Mouse (Mus musculus): ENCODE data around the gene Ccnt1. TPM values are rescaled to one million over a fixed set of nuclear protein-coding genes. Genes with fewer than 3 reads are reported as not detected.
"Not testable (repeated sequence)": the region's sequence is repeated elsewhere in the genome, so short reads cannot be mapped to it uniquely, and the experiment has no call there.

Gene Ccnt1
- polyA plus RNA-seq, 1 experiment from 2014 or later: 50.8 TPM

DNA sequence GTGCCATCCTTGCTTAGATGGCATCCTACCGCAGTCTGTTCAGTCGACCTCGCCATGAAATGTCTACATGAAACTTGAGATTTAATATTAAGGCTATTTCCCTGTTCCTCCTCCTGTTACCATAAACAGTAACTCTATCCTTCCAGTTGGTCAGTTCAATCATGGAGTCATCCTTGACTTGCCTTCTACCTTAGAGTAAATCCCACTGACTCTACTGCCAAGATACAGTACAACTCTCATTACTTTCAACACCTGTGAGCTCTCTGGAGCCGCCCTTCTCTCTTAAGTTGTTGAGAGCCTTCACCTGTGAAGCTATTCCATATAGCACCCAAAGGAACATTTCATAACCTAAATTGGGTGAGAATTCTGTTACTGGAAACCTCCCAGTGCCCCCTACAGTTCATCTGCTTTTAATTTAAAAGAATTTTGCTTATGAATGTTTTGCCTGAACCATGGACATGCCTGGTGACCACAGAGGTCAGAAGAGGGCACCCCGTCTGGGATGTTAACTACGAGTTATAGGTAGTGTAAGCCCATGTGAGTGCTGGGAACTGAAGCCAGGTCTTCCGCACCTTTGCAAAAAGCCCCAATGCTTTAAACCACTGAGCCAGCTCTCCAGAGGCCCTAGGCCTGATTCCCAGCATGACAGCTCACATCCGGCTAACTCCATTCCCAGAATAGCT lies 33.8 kb downstream of the Ccnt1 start:
- Histone ChIP-seq H3K27ac (no peak overlapping the region), H3K9ac (no peak overlapping the region), H3K4me2 (no peak overlapping the region), H3K9me3 (no peaks in the 10 kb centered on the region), H3K4me3 (no peak overlapping the region), H3K36me3 (peaks cover 19% of the 10 kb centered on the region), H3K27me3 (no peaks in the 10 kb centered on the region), H3K4me1 (peaks cover 10% of the 10 kb centered on the region)
- 76% methylated on average over 8 of the region's 8 CpGs for WGBS
- no peak for ATAC-seq (ENCODE audit: insufficient number of reproducible peaks, low FRiP score, low TSS enrichment, low read depth)

DNA sequence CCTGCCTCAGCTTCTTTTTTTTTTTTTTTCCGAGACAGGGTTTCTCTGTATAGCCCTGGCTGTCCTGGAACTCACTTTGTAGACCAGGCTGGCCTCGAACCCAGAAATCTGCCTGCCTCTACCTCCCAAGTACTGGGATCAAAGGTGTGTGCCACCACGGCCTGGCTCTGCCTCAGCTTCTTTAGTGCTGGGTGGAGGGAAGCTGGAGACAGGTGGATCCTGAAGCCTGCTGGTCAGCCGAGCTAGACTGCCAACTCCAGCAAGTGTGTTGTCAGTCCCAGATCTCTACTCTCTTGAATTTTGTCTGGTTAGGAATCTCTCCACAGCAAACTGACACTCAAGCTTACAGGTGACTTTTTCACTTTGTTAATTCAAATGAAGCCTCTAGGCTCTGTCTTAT lies 34.8 kb downstream of the Ccnt1 start:
- H3K27ac ChIP-seq: no peak overlapping the region
- peaks cover 26% of the 10 kb centered on the region for H3K36me3 ChIP-seq
- 87% methylated on average over 4 of the region's 4 CpGs for WGBS
- H3K9ac ChIP-seq: no peak overlapping the region
- no peak overlapping the region for H3K4me2 ChIP-seq
- ATAC-seq (ENCODE audit: insufficient number of reproducible peaks, low FRiP score, low TSS enrichment, low read depth): no peak
- H3K27me3 ChIP-seq: no peaks in the 10 kb centered on the region
- peaks cover 10% of the 10 kb centered on the region for H3K4me1 ChIP-seq
- no peaks in the 10 kb centered on the region for H3K9me3 ChIP-seq
- no peak overlapping the region for H3K4me3 ChIP-seq

DNA sequence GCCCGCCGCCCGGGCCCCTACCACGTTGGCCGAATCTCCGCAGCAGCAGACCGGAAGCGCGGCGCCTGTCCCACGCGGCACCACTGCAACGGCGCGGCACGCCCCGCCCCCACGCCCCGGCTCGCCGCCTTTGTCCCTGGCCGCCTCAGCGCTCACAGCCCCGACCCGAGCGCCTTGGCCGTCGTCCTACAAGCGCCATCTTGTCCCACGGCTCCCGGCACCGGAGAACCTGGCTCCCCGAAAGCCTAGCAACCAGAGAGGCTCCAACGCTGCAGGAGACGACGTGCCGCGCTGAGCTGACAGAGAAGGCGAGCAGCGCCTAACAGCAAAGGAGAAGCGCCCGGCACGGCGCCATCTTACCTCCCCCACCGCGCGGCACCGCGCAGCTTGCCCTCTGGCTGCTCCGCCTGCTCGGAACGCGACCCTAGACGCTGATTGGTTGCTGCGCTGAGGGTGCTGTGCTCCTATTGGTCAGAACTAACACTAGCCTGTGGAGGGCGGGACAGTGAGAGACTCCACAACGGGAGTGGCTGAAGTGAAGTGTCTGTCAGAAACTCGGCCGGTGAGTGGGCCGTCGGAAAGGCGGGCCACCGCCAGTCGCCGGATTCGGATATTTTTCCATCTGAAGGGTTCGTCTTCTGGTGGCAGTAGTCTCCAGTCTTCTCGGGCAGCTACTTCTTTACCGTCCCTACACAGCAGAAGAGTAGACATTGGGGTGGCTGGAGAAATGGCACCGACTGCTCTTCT lies 36.7 kb downstream of the Ccnt1 start, which contains the start of gene Kansl2:
TSS of gene Kansl2 (minus strand) at position 384 of the 747 bp plus-strand sequence.
- H3K4me3 ChIP-seq: peak within 1 kb of the TSS; percentile 92
- peak within 1 kb of the TSS; percentile 100 for H3K27ac ChIP-seq
- H3K9ac ChIP-seq: peak within 1 kb of the TSS; percentile 81
- no peaks in the 10 kb centered on the region for H3K9me3 ChIP-seq
- H3K4me2 ChIP-seq: peak within 1 kb of the TSS; percentile 68
- WGBS: under 1% methylated on average over 70 of the region's 70 CpGs
- peaks cover 30% of the 10 kb centered on the region for H3K36me3 ChIP-seq
- H3K27me3 ChIP-seq: no peaks in the 10 kb centered on the region
- peaks cover 10% of the 10 kb centered on the region for H3K4me1 ChIP-seq
- ATAC-seq (ENCODE audit: insufficient number of reproducible peaks, low FRiP score, low TSS enrichment, low read depth): peak; percentile 100

DNA sequence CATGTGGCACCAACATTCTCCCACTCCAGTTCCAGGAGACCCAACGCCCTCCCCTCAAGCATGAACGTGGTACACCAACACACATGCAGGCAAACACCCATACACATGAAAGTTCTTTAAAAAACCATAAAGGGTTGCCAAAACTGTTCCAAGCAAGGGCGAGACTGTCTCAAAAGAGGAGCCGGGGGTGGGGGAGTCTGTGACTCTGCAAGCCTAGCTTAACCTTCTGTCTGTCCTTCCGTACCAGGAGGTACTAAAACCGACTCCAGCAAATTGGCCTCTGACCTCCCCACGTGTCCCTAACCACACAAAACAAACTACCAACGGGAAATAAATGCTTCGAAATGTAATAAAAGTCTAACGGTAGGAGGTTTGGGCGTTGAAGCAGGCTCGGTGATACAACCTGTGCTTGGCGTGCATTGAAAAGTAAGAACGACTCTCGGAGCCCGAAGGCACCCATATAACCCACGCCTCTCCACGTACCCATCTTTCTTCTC lies 37.6 kb downstream of the Ccnt1 start:
- WGBS: under 1% methylated on average over 18 of the region's 18 CpGs
- H3K4me1 ChIP-seq: peaks cover 10% of the 10 kb centered on the region
- H3K36me3 ChIP-seq: peaks cover 31% of the 10 kb centered on the region
- no peaks in the 10 kb centered on the region for H3K9me3 ChIP-seq
- H3K4me2 ChIP-seq: peak overlapping the region; percentile 67
- H3K4me3 ChIP-seq: peak overlapping the region; percentile 92
- ATAC-seq (ENCODE audit: insufficient number of reproducible peaks, low FRiP score, low TSS enrichment, low read depth): no peak
- peak overlapping the region; percentile 81 for H3K9ac ChIP-seq
- no peaks in the 10 kb centered on the region for H3K27me3 ChIP-seq
- peak overlapping the region; percentile 68; the same call in 1 of the 2 replicates for H3K27ac ChIP-seq

DNA sequence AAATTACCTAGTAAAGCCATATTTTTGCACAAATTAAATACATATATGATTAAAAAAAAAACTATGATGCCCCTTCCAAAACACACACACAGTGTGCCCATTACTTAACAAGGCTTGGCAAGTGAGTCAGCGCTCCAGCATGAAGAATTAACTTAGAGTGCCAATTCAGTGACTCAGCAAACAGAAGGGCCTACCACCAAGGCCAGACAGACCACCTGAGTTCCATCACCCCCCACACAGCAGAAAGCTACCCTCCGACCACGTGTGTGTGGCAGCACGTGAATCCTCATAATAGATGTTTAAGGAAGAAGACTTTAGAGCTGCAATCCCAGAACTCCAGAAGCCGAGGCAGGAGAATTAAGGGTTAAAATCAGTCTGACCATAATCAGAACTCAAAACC lies 38.4 kb downstream of the Ccnt1 start:
- ATAC-seq (ENCODE audit: insufficient number of reproducible peaks, low FRiP score, low TSS enrichment, low read depth): no peak
- H3K4me2 ChIP-seq: peak overlapping the region; percentile 67
- no peak overlapping the region for H3K27ac ChIP-seq
- H3K4me3 ChIP-seq: peak overlapping the region; percentile 92
- WGBS: 29% methylated on average over 5 of the region's 5 CpGs
- H3K9me3 ChIP-seq: no peaks in the 10 kb centered on the region
- peak overlapping the region; percentile 17; the same call in 1 of the 2 replicates for H3K9ac ChIP-seq
- peaks cover 13% of the 10 kb centered on the region for H3K4me1 ChIP-seq
- no peaks in the 10 kb centered on the region for H3K27me3 ChIP-seq
- H3K36me3 ChIP-seq: peaks cover 38% of the 10 kb centered on the region

DNA sequence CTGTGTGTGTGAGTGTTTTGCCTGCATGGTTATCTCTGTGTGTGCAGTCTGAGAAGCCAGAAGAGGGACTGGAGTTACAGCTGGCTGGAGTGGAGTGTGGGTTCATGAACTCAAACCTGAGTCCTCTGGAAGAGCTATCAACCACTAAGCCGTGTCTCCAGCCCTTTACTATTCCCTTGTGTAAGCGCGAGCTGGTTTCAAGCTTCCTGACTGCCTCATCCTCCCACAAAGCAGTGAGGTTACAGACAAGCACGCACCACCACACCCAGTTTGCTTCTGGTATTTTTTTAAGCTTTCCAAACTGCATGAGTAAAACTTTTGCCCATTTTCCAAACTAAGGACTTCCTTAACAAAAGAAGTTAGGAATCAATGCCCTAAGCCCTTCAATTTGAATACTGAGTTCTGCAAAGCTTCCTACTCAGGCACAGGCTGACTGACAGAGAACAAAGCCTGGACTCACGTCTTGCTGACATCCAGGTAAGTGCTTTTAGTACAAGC lies 42.6 kb downstream of the Ccnt1 start:
- no peak overlapping the region for H3K27ac ChIP-seq
- peaks cover 13% of the 10 kb centered on the region for H3K4me1 ChIP-seq
- H3K9ac ChIP-seq: no peak overlapping the region
- H3K27me3 ChIP-seq: no peaks in the 10 kb centered on the region
- ATAC-seq (ENCODE audit: insufficient number of reproducible peaks, low FRiP score, low TSS enrichment, low read depth): no peak
- WGBS: 87% methylated on average over 5 of the region's 5 CpGs
- H3K4me2 ChIP-seq: no peak overlapping the region
- peaks cover 71% of the 10 kb centered on the region for H3K36me3 ChIP-seq
- no peak overlapping the region for H3K4me3 ChIP-seq
- H3K9me3 ChIP-seq: no peaks in the 10 kb centered on the region

DNA sequence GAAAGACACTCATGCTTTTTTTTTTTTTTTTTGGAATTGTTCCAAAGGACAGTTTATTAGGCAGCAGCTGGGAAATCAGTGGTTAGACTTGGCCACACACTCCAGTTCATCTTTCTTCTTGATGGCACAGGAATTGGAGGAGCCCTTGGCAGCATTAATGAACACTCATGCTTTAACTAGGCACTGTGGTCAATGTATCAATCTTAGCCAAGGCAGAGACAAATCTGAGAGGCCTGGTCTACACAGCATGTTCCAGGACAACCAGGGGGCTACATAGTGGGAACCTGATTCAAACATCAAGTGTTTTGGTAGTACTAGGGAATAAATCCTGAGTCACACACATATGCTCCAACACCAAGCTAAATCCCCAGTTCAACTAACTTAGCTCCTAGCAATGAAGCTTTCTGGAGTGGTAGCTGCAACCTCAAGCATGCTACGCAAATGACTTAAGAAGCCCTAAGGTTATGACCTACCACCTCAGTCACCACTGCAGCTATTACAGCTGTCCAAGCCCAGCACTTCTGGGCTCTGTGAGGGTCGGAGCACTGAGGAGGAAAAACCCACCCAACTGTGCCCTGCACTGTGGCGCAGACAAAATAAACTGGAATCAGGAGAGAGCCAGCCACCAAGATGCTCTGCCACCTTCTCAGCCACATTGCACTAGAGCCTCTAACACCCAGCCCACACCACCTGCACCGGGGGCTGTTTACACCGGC lies 43.5 kb downstream of the Ccnt1 start:
- no peak for ATAC-seq (ENCODE audit: insufficient number of reproducible peaks, low FRiP score, low TSS enrichment, low read depth)
- Histone ChIP-seq H3K9ac (no peak overlapping the region), H3K4me2 (no peak overlapping the region), H3K36me3 (peaks cover 80% of the 10 kb centered on the region), H3K4me3 (no peak overlapping the region), H3K9me3 (no peaks in the 10 kb centered on the region), H3K27me3 (no peaks in the 10 kb centered on the region), H3K4me1 (peaks cover 4% of the 10 kb centered on the region), H3K27ac (no peak overlapping the region)
- WGBS: 93% methylated on average over 5 of the region's 5 CpGs

DNA sequence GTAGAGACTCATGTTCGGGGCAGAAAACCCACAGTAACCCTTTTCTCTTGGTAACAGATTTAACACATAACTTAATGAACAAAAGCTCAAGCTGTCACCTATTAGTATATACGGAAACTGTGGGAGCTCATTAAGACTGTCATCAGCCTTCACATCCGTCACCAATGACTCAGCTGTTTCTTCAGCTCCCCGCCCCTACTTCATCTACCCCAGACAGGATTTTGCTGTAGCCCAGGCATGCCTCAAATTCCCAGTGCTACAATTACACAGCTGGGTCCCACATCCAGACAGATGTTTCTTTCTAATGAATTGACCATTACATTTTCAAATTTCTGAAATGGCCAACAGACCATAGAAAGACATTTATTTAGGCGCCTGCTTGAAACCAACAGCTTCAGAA lies 44.7 kb downstream of the Ccnt1 start:
- Histone ChIP-seq H3K27me3 (no peaks in the 10 kb centered on the region), H3K36me3 (peaks cover 83% of the 10 kb centered on the region), H3K4me3 (no peak overlapping the region), H3K4me1 (peaks cover 3% of the 10 kb centered on the region; the same call in 1 of the 2 replicates), H3K4me2 (no peak overlapping the region), H3K9ac (no peak overlapping the region), H3K27ac (no peak overlapping the region), H3K9me3 (no peaks in the 10 kb centered on the region)
- ATAC-seq (ENCODE audit: insufficient number of reproducible peaks, low FRiP score, low TSS enrichment, low read depth): no peak
- WGBS: 61% methylated on average over 5 of the region's 5 CpGs

DNA sequence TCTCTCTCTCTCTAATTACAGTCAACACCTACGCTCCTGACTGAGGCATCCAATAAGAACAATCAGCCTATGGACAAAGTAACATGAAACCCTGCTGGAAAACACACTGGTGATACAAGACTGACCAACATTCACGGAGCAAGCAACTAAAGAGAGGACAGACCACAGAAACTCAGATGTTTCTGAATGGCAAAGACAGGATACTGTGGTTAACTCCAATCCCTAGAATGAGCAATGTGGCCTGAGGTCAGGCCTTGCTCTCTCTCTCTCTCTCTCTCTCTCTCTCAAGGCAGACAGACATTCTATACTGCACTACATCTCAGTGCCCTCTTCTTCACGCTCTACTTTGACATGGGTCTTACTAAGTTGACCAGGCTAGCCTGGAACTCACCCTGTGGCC lies 49.5 kb downstream of the Ccnt1 start:
- H3K4me3 ChIP-seq: no peak overlapping the region
- H3K4me2 ChIP-seq: no peak overlapping the region
- no peaks in the 10 kb centered on the region for H3K27me3 ChIP-seq
- no peak for ATAC-seq (ENCODE audit: insufficient number of reproducible peaks, low FRiP score, low TSS enrichment, low read depth)
- WGBS: 90% methylated on average over 3 of the region's 3 CpGs
- H3K36me3 ChIP-seq: peaks cover 74% of the 10 kb centered on the region
- H3K27ac ChIP-seq: no peak overlapping the region
- no peak overlapping the region for H3K9ac ChIP-seq
- H3K4me1 ChIP-seq: no peaks in the 10 kb centered on the region
- no peaks in the 10 kb centered on the region for H3K9me3 ChIP-seq

DNA sequence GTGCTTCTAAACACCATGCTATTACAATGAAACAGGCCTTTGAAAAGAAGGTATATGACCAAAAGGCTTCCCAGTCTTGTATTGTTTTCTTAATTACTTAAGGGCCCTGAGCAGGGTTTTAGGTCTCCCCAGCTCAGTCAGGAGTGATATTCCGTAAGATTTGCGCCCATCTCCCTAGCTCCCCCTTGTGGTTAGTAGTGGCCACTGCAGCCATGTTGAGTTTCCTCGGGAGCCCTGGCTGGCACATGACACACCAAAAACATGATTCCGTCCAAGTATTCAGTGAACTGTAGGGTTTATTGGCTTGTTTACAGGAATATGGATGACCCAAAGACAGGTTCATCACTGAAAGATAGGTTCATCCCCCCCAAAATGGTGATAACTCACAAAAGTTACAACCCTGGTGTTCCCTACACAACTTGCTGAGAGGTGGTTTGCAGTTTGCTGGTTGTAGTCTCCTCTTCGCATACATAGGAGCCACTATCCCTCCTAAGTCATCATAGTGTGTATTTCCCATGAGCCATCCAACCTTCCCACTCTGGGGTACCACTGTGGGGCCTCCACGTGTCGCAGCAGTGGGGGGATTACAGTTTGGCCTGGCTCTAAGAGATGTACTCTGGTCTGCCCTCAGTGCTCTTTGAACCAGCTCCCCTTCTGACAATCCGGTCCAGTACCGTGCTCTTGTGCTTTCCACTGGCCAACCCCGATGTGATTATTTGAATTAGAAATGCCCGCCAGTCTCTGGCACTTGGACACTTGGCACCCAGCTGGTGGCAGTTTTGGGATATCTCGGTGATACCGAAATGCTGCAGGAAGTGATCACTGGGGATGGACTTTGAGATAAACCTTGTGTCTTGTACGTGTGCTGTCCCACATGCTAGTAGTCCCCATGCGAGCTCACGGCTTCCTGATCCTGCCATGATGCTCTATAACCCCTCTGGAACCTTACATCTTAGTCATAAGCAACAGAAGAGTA lies 53.1 kb downstream of the Ccnt1 start:
- WGBS: 73% methylated on average over 16 of the region's 16 CpGs
- Histone ChIP-seq H3K27me3 (no peaks in the 10 kb centered on the region), H3K9ac (no peak overlapping the region), H3K4me2 (no peak overlapping the region), H3K27ac (no peak overlapping the region), H3K36me3 (peaks cover 44% of the 10 kb centered on the region), H3K4me1 (peaks cover 4% of the 10 kb centered on the region; the same call in 1 of the 2 replicates), H3K9me3 (no peaks in the 10 kb centered on the region), H3K4me3 (no peak overlapping the region)
- no peak for ATAC-seq (ENCODE audit: insufficient number of reproducible peaks, low FRiP score, low TSS enrichment, low read depth)

DNA sequence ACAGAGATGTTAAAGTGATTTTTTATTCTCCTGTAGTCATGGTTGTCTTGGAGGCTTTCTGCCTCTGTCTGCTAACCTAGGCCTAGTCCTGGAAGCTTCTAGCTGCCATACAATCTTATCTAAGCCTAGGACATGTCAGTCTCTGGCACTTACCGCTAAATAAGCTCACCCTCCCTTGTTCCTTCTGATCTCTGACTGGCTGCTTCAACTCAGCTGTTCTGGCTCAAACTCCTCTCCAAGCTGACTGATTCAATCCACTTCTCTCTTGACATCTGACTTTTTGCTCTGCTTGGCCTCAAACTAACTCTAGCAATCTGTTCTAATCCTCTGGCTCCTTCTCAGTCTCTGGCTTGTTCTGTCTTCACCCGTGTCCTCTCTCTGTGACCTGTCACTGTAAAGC lies 55.9 kb downstream of the Ccnt1 start:
- H3K27ac ChIP-seq; H3K4me2 ChIP-seq; ATAC-seq (ENCODE audit: insufficient number of reproducible peaks, low FRiP score, low TSS enrichment, low read depth); H3K27me3 ChIP-seq; H3K4me3 ChIP-seq; H3K9ac ChIP-seq; H3K9me3 ChIP-seq: not testable (repeated sequence)
- H3K4me1 ChIP-seq: peaks cover 14% of the 10 kb centered on the region
- peaks cover 20% of the 10 kb centered on the region for H3K36me3 ChIP-seq
- 77% methylated on average over 2 of the region's 2 CpGs for WGBS

Measured in limb, embryonic 15.5 days (tissue).